Mouse (Mus musculus) lung, postnatal 14 days (tissue): Measurements from ENCODE around the gene Bcl2l14.
A peak's percentile ranks its signal among the peaks of the same experiment; 100 is the strongest.

Experiments used
- DNase-seq: peaks from one replicate; pipeline ENCODE4 v3.0.0; 2021

The Bcl2l14 gene

GRCm38 (mm10) chr6:134396018-134396417 lies at the start of gene Bcl2l14:
TSS of gene Bcl2l14 (plus strand) at chr6:134396318.
- DNase-seq = no peak

- DNase-seq = no peak
Measured at GRCm38 (mm10) chr6:134348526-134349067, 47.5 kb upstream of the Bcl2l14 start.

- no peak for DNase-seq
Measured at GRCm38 (mm10) chr6:134352881-134353280, 43.2 kb upstream of the Bcl2l14 start.

- DNase-seq = no peak
Measured at GRCm38 (mm10) chr6:134353751-134354150, 42.4 kb upstream of the Bcl2l14 start.

- no peak for DNase-seq
Measured at GRCm38 (mm10) chr6:134357570-134357969, 38.5 kb upstream of the Bcl2l14 start.

- DNase-seq = no peak
Measured at GRCm38 (mm10) chr6:134360079-134360478, 36.0 kb upstream of the Bcl2l14 start.

GRCm38 (mm10) chr6:134364644-134365043 lies 31.5 kb upstream of the Bcl2l14 start:
- DNase-seq = no peak

- no peak for DNase-seq
Measured at GRCm38 (mm10) chr6:134365952-134366351, 30.2 kb upstream of the Bcl2l14 start.

GRCm38 (mm10) chr6:134366366-134367351 lies 29.5 kb upstream of the Bcl2l14 start:
- no peak for DNase-seq

GRCm38 (mm10) chr6:134367366-134368281 lies 28.5 kb upstream of the Bcl2l14 start:
- no peak for DNase-seq

GRCm38 (mm10) chr6:134372946-134373345 lies 23.2 kb upstream of the Bcl2l14 start:
- DNase-seq = no peak

- DNase-seq = no peak
Measured at GRCm38 (mm10) chr6:134377201-134377600, 18.9 kb upstream of the Bcl2l14 start.

- DNase-seq = no peak
Measured at GRCm38 (mm10) chr6:134377856-134378255, 18.3 kb upstream of the Bcl2l14 start.

GRCm38 (mm10) chr6:134381462-134381861 lies 14.7 kb upstream of the Bcl2l14 start:
- no peak for DNase-seq

- no peak for DNase-seq
Measured at GRCm38 (mm10) chr6:134385931-134386330, 10.2 kb upstream of the Bcl2l14 start.

GRCm38 (mm10) chr6:134387396-134387795 lies 8.7 kb upstream of the Bcl2l14 start:
- DNase-seq = no peak

- DNase-seq = no peak
Measured at GRCm38 (mm10) chr6:134388424-134389110, 7.6 kb upstream of the Bcl2l14 start.

- DNase-seq = peak; percentile 86
Measured at GRCm38 (mm10) chr6:134389248-134389891, 6.7 kb upstream of the Bcl2l14 start.

GRCm38 (mm10) chr6:134389917-134390316 lies 6.2 kb upstream of the Bcl2l14 start:
- DNase-seq = no peak

GRCm38 (mm10) chr6:134390837-134391236 lies 5.3 kb upstream of the Bcl2l14 start:
- no peak for DNase-seq

GRCm38 (mm10) chr6:134402914-134403683 lies 7.0 kb downstream of the Bcl2l14 start:
- peak; percentile 78 for DNase-seq
